Mouse (Mus musculus): ENCODE results near the gene Cfap100.

Cfap100 gene

GRCm38 (mm10) chr6:90428380-90428974 is at the start of gene Cfap100:
TSS of gene Cfap100 (minus strand) at chr6:90428797.
- DNase-seq = peak in 1 of 2 experiments; percentile 9

- no peak for DNase-seq
Observed at GRCm38 (mm10) chr6:90476941-90477518, 48.4 kb upstream of the Cfap100 start.

- no peak for DNase-seq
Observed at GRCm38 (mm10) chr6:90475854-90476212, 47.2 kb upstream of the Cfap100 start.

GRCm38 (mm10) chr6:90475176-90475853 is 46.7 kb upstream of the Cfap100 start:
- no peak for DNase-seq

GRCm38 (mm10) chr6:90474361-90474750 is 45.8 kb upstream of the Cfap100 start:
- no peak for DNase-seq

- no peak for DNase-seq
Observed at GRCm38 (mm10) chr6:90473630-90474360, 45.2 kb upstream of the Cfap100 start.

- no peak for DNase-seq
Observed at GRCm38 (mm10) chr6:90472697-90473096, 44.1 kb upstream of the Cfap100 start.

- no peak for DNase-seq
Observed at GRCm38 (mm10) chr6:90472079-90472478, 43.5 kb upstream of the Cfap100 start.

- no peak for DNase-seq
Observed at GRCm38 (mm10) chr6:90470947-90471541, 42.4 kb upstream of the Cfap100 start.

- DNase-seq = no peak
Observed at GRCm38 (mm10) chr6:90470255-90470654, 41.7 kb upstream of the Cfap100 start.

- no peak for DNase-seq
Observed at GRCm38 (mm10) chr6:90469041-90469440, 40.4 kb upstream of the Cfap100 start.

- DNase-seq = no peak
Observed at GRCm38 (mm10) chr6:90468216-90468615, 39.6 kb upstream of the Cfap100 start.

GRCm38 (mm10) chr6:90466847-90467410 is 38.3 kb upstream of the Cfap100 start:
- DNase-seq = no peak

GRCm38 (mm10) chr6:90466079-90466478 is 37.5 kb upstream of the Cfap100 start:
- no peak for DNase-seq

GRCm38 (mm10) chr6:90465028-90465640 is 36.5 kb upstream of the Cfap100 start:
- DNase-seq = no peak

GRCm38 (mm10) chr6:90463890-90464421 is 35.4 kb upstream of the Cfap100 start:
- DNase-seq = no peak

- DNase-seq = peak; percentile 20 to 40
Observed at GRCm38 (mm10) chr6:90463228-90463862, 34.7 kb upstream of the Cfap100 start.

- no peak for DNase-seq
Observed at GRCm38 (mm10) chr6:90462841-90463227, 34.2 kb upstream of the Cfap100 start.

GRCm38 (mm10) chr6:90462181-90462706 is 33.6 kb upstream of the Cfap100 start, which contains the start of gene Klf15:
TSS of gene Klf15 (plus strand) at chr6:90462576.
- peak in 1 of 2 experiments; percentile 23 for DNase-seq

GRCm38 (mm10) chr6:90461771-90462170 is 33.2 kb upstream of the Cfap100 start:
- no peak for DNase-seq

- no peak for DNase-seq
Observed at GRCm38 (mm10) chr6:90461181-90461580, 32.6 kb upstream of the Cfap100 start.

Measured in spleen, adult 18-20 months (tissue).